Mouse (Mus musculus) cerebellum, adult 9-11 months (tissue): Measurements from ENCODE around the gene Idi2.

Source experiments
- DNase-seq: peaks from one replicate; pipeline ENCODE4 v3.0.0; 2022

The Idi2 gene

DNA sequence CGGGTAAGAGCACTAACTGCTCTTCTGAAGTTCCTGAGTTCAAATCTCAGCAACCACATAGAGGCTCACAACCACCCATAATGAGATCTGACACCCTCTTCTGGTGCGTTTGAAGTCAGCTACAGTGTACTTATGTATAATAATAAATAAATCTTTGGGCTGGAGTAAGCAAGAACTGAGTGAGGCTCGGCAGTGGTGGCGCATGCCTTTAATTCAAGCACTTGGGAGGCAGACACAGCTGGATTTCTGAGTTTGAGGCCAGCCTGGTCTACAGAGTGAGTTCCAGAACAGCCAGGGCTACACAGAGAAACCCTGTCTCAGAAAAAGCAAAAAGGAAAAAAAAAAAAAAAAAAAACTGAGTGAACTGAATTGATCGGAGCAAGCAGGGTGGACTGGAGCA is 44.6 kb downstream of the Idi2 start:
- DNase-seq = peak; percentile 18

DNA sequence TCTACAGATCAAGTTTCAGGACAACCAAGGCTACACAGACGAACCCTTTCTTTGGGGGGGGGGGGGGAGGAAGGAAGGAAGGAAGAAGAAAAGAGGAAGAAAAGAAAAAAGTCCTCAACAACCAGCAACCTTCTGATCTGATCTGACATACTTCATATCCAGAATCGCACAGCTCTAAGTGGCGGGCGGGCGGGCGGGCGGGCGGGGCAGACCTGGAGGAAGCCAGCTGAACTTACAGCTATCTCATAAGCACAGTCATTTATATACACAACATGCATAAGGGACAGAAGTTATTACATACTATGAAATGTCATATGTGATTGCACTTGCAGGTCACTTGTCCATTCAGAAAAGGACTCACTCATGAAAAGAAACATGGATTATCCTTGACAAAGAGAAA is 46.8 kb downstream of the Idi2 start:
- DNase-seq = no peak

DNA sequence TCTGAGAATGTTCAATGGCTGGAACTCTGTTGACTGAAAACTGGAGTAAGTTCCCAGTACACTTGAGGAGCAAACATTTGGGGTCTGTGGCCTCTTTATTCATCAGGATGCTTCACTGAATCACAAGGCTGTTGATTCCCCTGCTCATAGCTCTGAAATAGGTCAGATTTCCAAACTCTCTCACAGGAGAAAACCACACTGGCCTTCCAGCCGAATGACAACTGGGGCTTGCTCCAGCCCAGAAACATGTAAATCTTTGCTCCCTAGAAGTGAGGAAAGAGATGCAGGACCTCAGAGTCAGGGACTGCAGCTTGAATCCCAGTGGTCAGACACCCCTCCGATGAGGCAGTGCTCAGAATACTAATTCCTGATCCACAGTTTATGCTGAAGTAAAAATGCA is 50.6 kb downstream of the Idi2 start:
- DNase-seq = no peak
